Mouse (Mus musculus) lung, embryonic 16.5 days (tissue): Measurements from ENCODE around the gene Immp1l. TPM values are rescaled to one million over a fixed set of nuclear protein-coding genes. Genes with fewer than 3 reads are reported as not detected.

ENCODE experiments used
- ATAC-seq: fragments of 200-750 bp; cut with Nextera tagmentation; 2 replicates; pipeline ENCODE4 v1.8.0; 2017; ENCODE audit warnings: low read depth, mild to moderate bottlenecking, moderate library complexity
- H3K27ac ChIP-seq: fragments of 300-500 bp; sonication (generic); 2 replicates; pipeline ENCODE4 v1.5.1; 2014; ENCODE audit warnings: mild to moderate bottlenecking, control low read depth, low read length
- H3K27me3 ChIP-seq: fragments of 300-500 bp; sonication (generic); 2 replicates; pipeline ENCODE4 v1.6.1; 2014; ENCODE audit warnings: low read depth, low read length, mixed read lengths; ENCODE audit not compliant: control insufficient read depth, insufficient read depth
- H3K36me3 ChIP-seq: fragments of 300-500 bp; sonication (generic); 2 replicates; pipeline ENCODE4 v1.6.1; 2014; ENCODE audit warnings: low read length; ENCODE audit not compliant: control insufficient read depth, insufficient read depth
- H3K4me1 ChIP-seq: fragments of 300-500 bp; sonication (generic); replicated peaks from 2 replicates; pipeline ENCODE4 v1.6.1; 2014; ENCODE audit warnings: low read length, mixed read lengths; ENCODE audit not compliant: control insufficient read depth, insufficient read depth
- H3K4me2 ChIP-seq: fragments of 300-500 bp; sonication (generic); 2 replicates; pipeline ENCODE4 v1.6.1; 2014; ENCODE audit warnings: low read depth, low read length, control low read depth
- H3K4me3 ChIP-seq: fragments of 300-500 bp; sonication (generic); 2 replicates; pipeline ENCODE4 v1.5.1; 2014; ENCODE audit warnings: mild to moderate bottlenecking, low read length, control low read depth
- H3K9ac ChIP-seq: fragments of 300-500 bp; sonication (generic); 2 replicates; pipeline ENCODE4 v1.6.1; 2014; ENCODE audit warnings: low read length, control low read depth
- H3K9me3 ChIP-seq: fragments of 300-500 bp; sonication (generic); 2 replicates; pipeline ENCODE4 v1.6.1; 2016; ENCODE audit warnings: low read length; ENCODE audit not compliant: control insufficient read depth
- WGBS: fragments of 180-500 bp; shearing (Covaris S2); extraction: QIAGEN DNeasy Blood & Tissue Kit; methylation state at CpG from one replicate; pipeline ENCODE4 v1.1.7; 2014; 5-methylcytosine and 5-hydroxymethylcytosine counted together
- polyA plus RNA-seq: library from polyadenylated mRNA; unstranded; fragments of >200 nt; fragmentation: Nextera tagmentation; extraction: Ambion mirVana; gene quantifications from 2 replicates; pipeline ENCODE4 v1.2.1, GENCODE M21; 2015

The Immp1l gene
- 122 and 123 TPM in 2 replicates for polyA plus RNA-seq

- ATAC-seq, result peak; percentile 100
- H3K9me3 ChIP-seq, result no peaks in the 10 kb centered on the region
- peak within 1 kb of the TSS; percentile 77 for H3K4me2 ChIP-seq
- H3K36me3 ChIP-seq, result no peaks in the 10 kb centered on the region
- peak within 1 kb of the TSS; percentile 72 for H3K4me3 ChIP-seq
- H3K27me3 ChIP-seq, result no peaks in the 10 kb centered on the region
- WGBS, result under 1% methylated on average over 39 of the region's 39 CpGs
- H3K27ac ChIP-seq, result peak within 1 kb of the TSS; percentile 38; the same call in 1 of the 2 replicates
- H3K4me1 ChIP-seq, result peaks cover 3% of the 10 kb centered on the region; the same call in 1 of the 2 replicates
- peak within 1 kb of the TSS; percentile 80 for H3K9ac ChIP-seq
These were observed at the start of gene Immp1l, which contains the start of gene Elp4 for GRCm38 (mm10) chr2:105903896-105904756. Gene Immp1l, plus strand, starts transcription at chr2:105904638. Gene Elp4, minus strand, starts transcription at chr2:105904564.

GRCm38 (mm10) chr2:105854740-105855139 is 49.7 kb upstream of the Immp1l start:
- H3K36me3 ChIP-seq, result no peaks in the 10 kb centered on the region
- no peaks in the 10 kb centered on the region for H3K9me3 ChIP-seq
- 48% methylated on average over 2 of the region's 2 CpGs for WGBS
- H3K4me3 ChIP-seq, result no peak overlapping the region
- H3K4me2 ChIP-seq, result no peak overlapping the region
- H3K27ac ChIP-seq, result no peak overlapping the region
- no peaks in the 10 kb centered on the region for H3K4me1 ChIP-seq
- H3K27me3 ChIP-seq, result no peaks in the 10 kb centered on the region
- H3K9ac ChIP-seq, result no peak overlapping the region
- ATAC-seq, result no peak

- H3K4me3 ChIP-seq, result no peak overlapping the region
- 0 out of 2 replicates have a peak, but pooled peaks cover 3% of the 10 kb centered on the region for H3K36me3 ChIP-seq
- no peaks in the 10 kb centered on the region for H3K27me3 ChIP-seq
- no peaks in the 10 kb centered on the region for H3K4me1 ChIP-seq
- H3K9me3 ChIP-seq, result no peaks in the 10 kb centered on the region; the same call in 1 of the 2 replicates
- H3K9ac ChIP-seq, result no peak overlapping the region
- no peak overlapping the region for H3K4me2 ChIP-seq
- ATAC-seq, result no peak
- 85% methylated on average over 1 of the region's 1 CpGs for WGBS
- no peak overlapping the region for H3K27ac ChIP-seq
These were observed 31.0 kb upstream of the Immp1l start for GRCm38 (mm10) chr2:105873403-105873802.

- no peak for ATAC-seq
- Histone ChIP-seq H3K36me3 (no peaks in the 10 kb centered on the region; the same call in 1 of the 2 replicates), H3K4me3 (no peak overlapping the region), H3K27me3 (no peaks in the 10 kb centered on the region), H3K4me2 (no peak overlapping the region), H3K4me1 (no peaks in the 10 kb centered on the region), H3K9ac (no peak overlapping the region), H3K9me3 (no peaks in the 10 kb centered on the region), H3K27ac (no peak overlapping the region)
These were observed 13.6 kb upstream of the Immp1l start for GRCm38 (mm10) chr2:105890816-105891215.

- peak overlapping the region; percentile 80 for H3K9ac ChIP-seq
- H3K36me3 ChIP-seq, result no peaks in the 10 kb centered on the region
- peak; percentile 53 for ATAC-seq
- peak overlapping the region; percentile 77 for H3K4me2 ChIP-seq
- H3K9me3 ChIP-seq, result no peaks in the 10 kb centered on the region
- no peaks in the 10 kb centered on the region for H3K27me3 ChIP-seq
- under 1% methylated on average over 12 of the region's 12 CpGs for WGBS
- H3K4me3 ChIP-seq, result peak overlapping the region; percentile 72
- H3K27ac ChIP-seq, result peak overlapping the region; percentile 4; the same call in 1 of the 2 replicates
- peaks cover 3% of the 10 kb centered on the region; the same call in 1 of the 2 replicates for H3K4me1 ChIP-seq
These were observed 314 bp downstream of the Immp1l start for GRCm38 (mm10) chr2:105904757-105905146.

- H3K4me1 ChIP-seq, result 0 out of 2 replicates have a peak, but pooled peaks cover 3% of the 10 kb centered on the region
- no peak overlapping the region for H3K27ac ChIP-seq
- H3K4me2 ChIP-seq, result no peak overlapping the region
- no peaks in the 10 kb centered on the region for H3K27me3 ChIP-seq
- H3K9ac ChIP-seq, result no peak overlapping the region
- ATAC-seq, result no peak
- H3K9me3 ChIP-seq, result no peaks in the 10 kb centered on the region
- H3K36me3 ChIP-seq, result no peaks in the 10 kb centered on the region
- H3K4me3 ChIP-seq, result no peak overlapping the region
- WGBS, result 89% methylated on average over 5 of the region's 5 CpGs
These were observed 3.9 kb downstream of the Immp1l start for GRCm38 (mm10) chr2:105908351-105908750.

GRCm38 (mm10) chr2:105910611-105911010 is 6.2 kb downstream of the Immp1l start:
- Histone ChIP-seq H3K36me3 (no peaks in the 10 kb centered on the region), H3K9me3 (no peaks in the 10 kb centered on the region), H3K4me1 (no peaks in the 10 kb centered on the region), H3K27ac (no peak overlapping the region), H3K4me2 (no peak overlapping the region), H3K4me3 (no peak overlapping the region), H3K27me3 (no peaks in the 10 kb centered on the region), H3K9ac (no peak overlapping the region)
- ATAC-seq, result no peak
- WGBS, result 88% methylated on average over 3 of the region's 3 CpGs

GRCm38 (mm10) chr2:105913655-105914366 is 9.4 kb downstream of the Immp1l start:
- no peak for ATAC-seq
- Histone ChIP-seq H3K27me3 (no peaks in the 10 kb centered on the region), H3K36me3 (no peaks in the 10 kb centered on the region), H3K9ac (no peak overlapping the region), H3K4me1 (no peaks in the 10 kb centered on the region), H3K4me2 (no peak overlapping the region), H3K27ac (no peak overlapping the region), H3K4me3 (no peak overlapping the region), H3K9me3 (no peaks in the 10 kb centered on the region)
- 89% methylated on average over 6 of the region's 6 CpGs for WGBS

GRCm38 (mm10) chr2:105916671-105917070 is 12.2 kb downstream of the Immp1l start:
- no peak for ATAC-seq
- H3K4me3 ChIP-seq, result no peak overlapping the region
- no peak overlapping the region for H3K27ac ChIP-seq
- no peak overlapping the region for H3K9ac ChIP-seq
- WGBS, result 81% methylated on average over 1 of the region's 1 CpGs
- H3K36me3 ChIP-seq, result no peaks in the 10 kb centered on the region
- H3K9me3 ChIP-seq, result no peaks in the 10 kb centered on the region
- H3K4me1 ChIP-seq, result no peaks in the 10 kb centered on the region
- H3K4me2 ChIP-seq, result no peak overlapping the region
- H3K27me3 ChIP-seq, result no peaks in the 10 kb centered on the region
